Mouse (Mus musculus): Measurements from ENCODE around the gene Pnpla7.
"Not testable (repeated sequence)": the region's sequence is repeated elsewhere in the genome, so short reads cannot be mapped to it uniquely, and the experiment has no call there.

GRCm38 (mm10) chr2:24944304-24944703 lies 31.5 kb upstream of the Pnpla7 start:
- TF ChIP-seq CTCF (IDR thresholded peaks at IDR 0.05): peak; percentile 58
- not testable (repeated sequence) for TF ChIP-seq EP300 (IDR thresholded peaks at IDR 0.05; ENCODE audit: insufficient read depth, low read depth, low read length)

Data from heart, adult 2 months (tissue).